Mouse (Mus musculus) kidney, postnatal 10 days (tissue): Measurements from ENCODE around the gene Tmem88.

ENCODE experiments used
- DNase-seq: peaks from one replicate; pipeline ENCODE4 v3.0.0; 2021; ENCODE audit warnings: mixed read lengths

Gene Tmem88

GRCm38 (mm10) chr11:69356544-69356943 lies 41.5 kb downstream of the Tmem88 start:
- no peak for DNase-seq
